Mouse (Mus musculus) hindbrain, embryonic 11.5 days (tissue): ENCODE results near the gene Fer. TPM values are rescaled to one million over a fixed set of nuclear protein-coding genes. Genes with fewer than 3 reads are reported as not detected.

Experiments used
- ATAC-seq: fragments of 200-750 bp; cut with Nextera tagmentation; 2 replicates; pipeline ENCODE4 v1.8.0; 2017; ENCODE audit warnings: mild to moderate bottlenecking, moderate TSS enrichment, moderate library complexity; ENCODE audit not compliant: low FRiP score
- DNase-seq: peaks from one replicate; pipeline ENCODE4 v3.0.0-alpha.2; 2015; ENCODE audit warnings: low spot score
- H3K27ac ChIP-seq: fragments of 300-500 bp; sonication (generic); 2 replicates; pipeline ENCODE4 v1.5.1; 2014; ENCODE audit warnings: mild to moderate bottlenecking, low read depth, low read length
- H3K27me3 ChIP-seq: fragments of 300-500 bp; sonication (generic); 2 replicates; pipeline ENCODE4 v1.6.1; 2014; ENCODE audit warnings: mild to moderate bottlenecking, low read length, moderate library complexity, mixed read lengths; ENCODE audit not compliant: control insufficient read depth, insufficient read depth
- H3K36me3 ChIP-seq: fragments of 300-500 bp; sonication (generic); 2 replicates; pipeline ENCODE4 v1.6.1; 2014; ENCODE audit warnings: mild to moderate bottlenecking, low read length, moderate library complexity, mixed read lengths; ENCODE audit not compliant: control insufficient read depth, insufficient read depth
- H3K4me1 ChIP-seq: fragments of 300-500 bp; sonication (generic); replicated peaks from 2 replicates; pipeline ENCODE4 v1.6.1; 2014; ENCODE audit warnings: low read length, mixed read lengths; ENCODE audit not compliant: control insufficient read depth, insufficient read depth
- H3K4me2 ChIP-seq: fragments of 300-500 bp; sonication (generic); replicated peaks from 2 replicates; pipeline ENCODE4 v1.6.1; 2014; ENCODE audit warnings: mild to moderate bottlenecking, low read depth, low read length
- H3K4me3 ChIP-seq: fragments of 300-500 bp; sonication (generic); 2 replicates; pipeline ENCODE4 v1.5.1; 2014; ENCODE audit warnings: low read depth, low read length
- H3K9ac ChIP-seq: fragments of 300-500 bp; sonication (generic); 2 replicates; pipeline ENCODE4 v1.6.1; 2014; ENCODE audit warnings: low read depth, low read length
- H3K9me3 ChIP-seq: fragments of 300-500 bp; sonication (generic); 2 replicates; pipeline ENCODE4 v1.6.1; 2016; ENCODE audit warnings: low read length; ENCODE audit not compliant: control insufficient read depth
- WGBS: fragments of 180-500 bp; shearing (Covaris S2); extraction: QIAGEN DNeasy Blood & Tissue Kit; methylation state at CpG from one replicate; pipeline ENCODE4 v1.1.7; 2014; 5-methylcytosine and 5-hydroxymethylcytosine counted together
- polyA plus RNA-seq: library from polyadenylated mRNA; unstranded; fragments of >200 nt; fragmentation: Nextera tagmentation; extraction: Ambion mirVana; gene quantifications from 2 replicates; pipeline ENCODE4 v1.2.1, GENCODE M21; 2014

The Fer gene
- polyA plus RNA-seq, 1 experiment from 2014 or later, result 34.2 TPM

DNA sequence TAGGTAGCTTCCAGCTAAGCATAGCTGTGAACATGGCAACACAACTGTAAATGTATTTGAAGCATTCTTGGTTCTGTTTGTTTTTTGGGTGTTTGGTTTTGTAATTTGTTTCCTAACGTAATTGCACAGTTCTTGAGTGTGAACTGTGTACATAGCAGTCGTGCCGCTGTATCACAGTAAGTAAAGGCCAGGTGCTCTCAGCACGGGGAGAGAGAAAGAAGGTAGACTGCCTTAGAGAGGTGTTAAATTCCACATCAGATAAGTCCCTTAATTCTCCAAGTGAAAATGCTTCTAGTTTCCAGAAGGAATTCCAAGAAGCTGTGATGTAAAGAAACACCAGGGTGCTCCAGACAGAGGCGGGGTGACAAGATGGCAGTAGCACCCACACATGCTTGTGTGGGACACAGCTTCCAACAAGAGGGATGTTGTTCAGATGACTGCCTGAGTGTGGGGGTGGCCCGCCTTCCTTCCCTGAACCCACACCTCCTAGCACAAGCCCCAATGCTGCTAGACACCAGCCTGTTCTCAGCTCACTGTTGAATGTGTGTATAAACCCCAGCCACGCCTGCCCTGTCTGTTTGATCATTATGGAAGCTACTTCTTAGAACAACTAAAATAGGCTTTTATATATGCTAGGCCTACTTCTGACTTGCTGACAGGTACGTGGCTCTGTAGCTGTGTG is 275.3 kb downstream of the Fer start:
- ATAC-seq (no peak), DNase-seq (no peak)
- no peaks in the 10 kb centered on the region for H3K36me3 ChIP-seq
- no peak overlapping the region for H3K4me2 ChIP-seq
- H3K27ac ChIP-seq, result no peak overlapping the region
- WGBS, result 87% methylated on average over 8 of the region's 8 CpGs
- H3K27me3 ChIP-seq, result no peaks in the 10 kb centered on the region
- no peaks in the 10 kb centered on the region for H3K9me3 ChIP-seq
- H3K9ac ChIP-seq, result no peak overlapping the region
- no peaks in the 10 kb centered on the region for H3K4me1 ChIP-seq
- H3K4me3 ChIP-seq, result no peak overlapping the region

DNA sequence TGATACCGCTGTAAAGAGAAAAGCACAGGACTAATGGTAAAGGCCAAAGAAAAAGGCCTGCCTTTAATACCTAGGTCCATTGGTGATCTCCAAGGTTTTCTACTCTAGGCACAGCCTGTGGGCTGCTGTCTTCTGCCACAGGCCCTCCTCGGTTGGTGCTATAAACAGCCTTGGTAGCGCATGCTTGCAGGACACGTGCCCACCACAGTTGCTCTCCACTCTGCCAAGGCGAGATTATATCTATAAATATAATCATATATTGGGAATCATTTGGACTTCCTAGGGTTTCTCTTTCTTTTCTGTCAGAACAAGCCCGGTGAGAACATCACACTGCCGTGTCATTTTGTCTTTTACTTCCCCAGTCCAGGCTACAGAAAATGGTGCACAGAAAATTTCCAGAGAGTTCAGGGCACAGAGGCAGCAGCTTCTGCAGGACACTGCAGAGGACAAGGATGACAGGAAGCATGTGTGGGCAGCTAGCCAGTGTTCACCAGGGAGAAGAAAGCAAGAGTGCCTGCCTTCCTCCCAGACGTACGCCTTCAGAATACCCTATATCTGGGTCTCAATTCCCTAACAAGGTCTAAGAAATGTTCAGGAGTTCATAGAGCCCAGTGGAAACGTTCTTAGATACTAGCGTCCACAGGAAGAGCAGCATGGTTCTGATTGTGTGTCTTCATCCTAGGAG is 276.5 kb downstream of the Fer start:
- no peaks in the 10 kb centered on the region for H3K27me3 ChIP-seq
- H3K27ac ChIP-seq, result no peak overlapping the region
- H3K4me1 ChIP-seq, result no peaks in the 10 kb centered on the region
- ATAC-seq (no peak), DNase-seq (no peak)
- no peaks in the 10 kb centered on the region for H3K36me3 ChIP-seq
- no peak overlapping the region for H3K4me2 ChIP-seq
- H3K9me3 ChIP-seq, result no peaks in the 10 kb centered on the region
- no peak overlapping the region for H3K9ac ChIP-seq
- 94% methylated on average over 11 of the region's 11 CpGs for WGBS
- H3K4me3 ChIP-seq, result no peak overlapping the region

GRCm38 (mm10) chr17:64140063-64140850 is 277.4 kb downstream of the Fer start:
- Histone ChIP-seq H3K27ac (no peak overlapping the region), H3K27me3 (no peaks in the 10 kb centered on the region), H3K9ac (no peak overlapping the region), H3K36me3 (no peaks in the 10 kb centered on the region), H3K4me2 (no peak overlapping the region), H3K4me1 (no peaks in the 10 kb centered on the region), H3K9me3 (no peaks in the 10 kb centered on the region), H3K4me3 (no peak overlapping the region)
- ATAC-seq (peak; percentile 64), DNase-seq (peak; percentile 37)
- WGBS, result 66% methylated on average over 18 of the region's 18 CpGs

DNA sequence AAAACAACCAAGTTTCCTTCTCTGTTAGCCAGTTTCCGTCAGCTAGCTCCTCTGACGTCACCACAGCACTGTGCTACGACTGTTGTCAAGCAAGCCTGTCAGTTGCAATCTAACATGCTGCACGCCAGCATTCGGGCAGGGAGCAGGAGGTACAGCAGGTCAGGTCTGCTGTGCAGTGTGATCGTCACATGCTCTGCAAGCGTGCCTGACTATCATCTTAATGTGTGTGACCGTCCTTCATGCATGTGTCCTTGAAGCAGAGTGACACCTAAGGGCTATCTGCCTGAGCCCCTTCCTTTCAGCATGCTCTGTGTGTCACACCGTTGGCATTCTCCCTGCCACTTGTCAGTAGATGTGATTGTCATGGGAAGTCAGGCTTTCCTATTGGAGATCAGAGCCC is 279.0 kb downstream of the Fer start:
- no peak overlapping the region for H3K27ac ChIP-seq
- H3K4me2 ChIP-seq, result no peak overlapping the region
- H3K9me3 ChIP-seq, result no peaks in the 10 kb centered on the region
- no peaks in the 10 kb centered on the region for H3K36me3 ChIP-seq
- no peaks in the 10 kb centered on the region for H3K4me1 ChIP-seq
- H3K9ac ChIP-seq, result no peak overlapping the region
- 76% methylated on average over 9 of the region's 9 CpGs for WGBS
- ATAC-seq (no peak), DNase-seq (no peak)
- H3K27me3 ChIP-seq, result no peaks in the 10 kb centered on the region
- no peak overlapping the region for H3K4me3 ChIP-seq

GRCm38 (mm10) chr17:64146409-64146808 is 283.5 kb downstream of the Fer start:
- ATAC-seq (no peak), DNase-seq (no peak)
- Histone ChIP-seq H3K4me1 (no peaks in the 10 kb centered on the region), H3K4me2 (no peak overlapping the region), H3K27me3 (no peaks in the 10 kb centered on the region), H3K9ac (no peak overlapping the region), H3K36me3 (no peaks in the 10 kb centered on the region), H3K4me3 (no peak overlapping the region), H3K9me3 (no peaks in the 10 kb centered on the region), H3K27ac (no peak overlapping the region)
- 93% methylated on average over 4 of the region's 4 CpGs for WGBS

DNA sequence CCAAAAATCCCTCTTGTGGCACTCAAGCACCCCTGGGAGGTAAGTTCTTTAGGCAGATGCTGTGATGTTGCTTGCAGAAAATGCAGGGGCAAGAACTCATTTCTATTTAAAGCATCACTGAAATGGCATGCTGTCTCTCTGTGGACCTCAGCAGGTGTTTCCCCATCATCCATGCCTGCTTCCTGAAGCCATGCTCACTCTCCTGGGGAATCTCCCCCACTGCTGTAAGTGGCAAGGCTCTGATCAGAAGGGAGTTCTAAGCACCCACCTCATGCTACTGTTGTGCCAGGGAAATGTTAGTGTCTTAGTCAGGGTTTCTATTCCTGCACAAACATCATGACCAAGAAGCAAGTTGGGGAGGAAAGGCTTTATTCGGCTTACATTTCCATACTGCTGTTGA is 287.9 kb downstream of the Fer start:
- DNase-seq, result no peak
- no peak for ATAC-seq
- Histone ChIP-seq H3K36me3 (no peaks in the 10 kb centered on the region), H3K4me2 (no peak overlapping the region), H3K4me3 (no peak overlapping the region), H3K27me3 (no peaks in the 10 kb centered on the region), H3K4me1 (no peaks in the 10 kb centered on the region), H3K9me3 (no peaks in the 10 kb centered on the region), H3K9ac (no peak overlapping the region), H3K27ac (no peak overlapping the region)
- WGBS, result 100% methylated on average over 1 of the region's 1 CpGs

GRCm38 (mm10) chr17:64167731-64168130 is 304.9 kb downstream of the Fer start:
- H3K9me3 ChIP-seq, result no peaks in the 10 kb centered on the region
- WGBS, result 95% methylated on average over 5 of the region's 5 CpGs
- H3K4me2 ChIP-seq, result no peak overlapping the region
- no peak overlapping the region for H3K27ac ChIP-seq
- no peaks in the 10 kb centered on the region for H3K27me3 ChIP-seq
- H3K4me1 ChIP-seq, result no peaks in the 10 kb centered on the region
- H3K4me3 ChIP-seq, result no peak overlapping the region
- ATAC-seq, result no peak
- DNase-seq, result no peak
- no peak overlapping the region for H3K9ac ChIP-seq
- H3K36me3 ChIP-seq, result no peaks in the 10 kb centered on the region

GRCm38 (mm10) chr17:64170019-64170418 is 307.2 kb downstream of the Fer start:
- Histone ChIP-seq H3K4me1 (no peaks in the 10 kb centered on the region), H3K27ac (no peak overlapping the region), H3K9me3 (no peaks in the 10 kb centered on the region), H3K36me3 (no peaks in the 10 kb centered on the region), H3K9ac (no peak overlapping the region), H3K4me2 (no peak overlapping the region), H3K4me3 (no peak overlapping the region), H3K27me3 (no peaks in the 10 kb centered on the region)
- no peak for ATAC-seq
- no peak for DNase-seq
- 67% methylated on average over 5 of the region's 5 CpGs for WGBS
